Mouse (Mus musculus) left cerebral cortex, postnatal 36 days (tissue): ENCODE data around the gene Acox2. TPM values are rescaled to one million over a fixed set of nuclear protein-coding genes. Genes with fewer than 3 reads are reported as not detected.

ENCODE experiments used
- DNase-seq, 2 experiments: peaks; one replicate each; pipeline ENCODE4 v3.0.0; 2021 to 2022; ENCODE audit warnings: low spot score in 2 of 2, mixed read lengths in 1 of 2
- intact Hi-C: fragments of 180-260 bp; cut with DNase I; formaldehyde crosslinking; loops from one replicate; pipeline ENCODE4 v1.15.1; 2025
- total RNA-seq, 2 experiments: library from RNA; stranded (reverse); gene quantifications; 2 replicates each; pipeline ENCODE4 v1.2.3; 2021

Gene Acox2
- total RNA-seq, 2 experiments from 2014 or later = not detected

DNA sequence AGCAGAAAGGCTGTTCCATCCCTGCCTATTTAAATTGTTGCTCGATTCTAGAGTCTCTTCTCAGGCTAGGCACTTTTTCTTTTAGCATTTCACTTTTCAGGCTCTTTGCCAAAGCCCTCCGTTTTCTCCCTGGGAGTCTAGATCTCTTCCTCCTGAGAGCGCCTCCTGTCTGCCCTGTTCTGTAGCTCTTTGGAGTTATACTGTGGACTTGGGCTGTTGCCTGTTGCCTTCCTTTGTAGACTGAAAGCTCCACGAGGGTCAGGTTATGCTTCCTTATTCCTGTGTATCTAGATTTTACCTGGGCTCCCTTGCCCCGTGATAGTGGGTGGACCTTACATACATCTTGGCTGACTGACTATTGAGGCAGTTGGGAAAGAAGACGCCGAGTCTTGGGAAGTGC, 40.9 kb downstream of the Acox2 start:
- no peak for DNase-seq
- intact Hi-C loops = loop anchor here (5.0 kb wide), 1 partner anchor 136 kb away; the partner anchor contains the start of gene Rpp14

DNA sequence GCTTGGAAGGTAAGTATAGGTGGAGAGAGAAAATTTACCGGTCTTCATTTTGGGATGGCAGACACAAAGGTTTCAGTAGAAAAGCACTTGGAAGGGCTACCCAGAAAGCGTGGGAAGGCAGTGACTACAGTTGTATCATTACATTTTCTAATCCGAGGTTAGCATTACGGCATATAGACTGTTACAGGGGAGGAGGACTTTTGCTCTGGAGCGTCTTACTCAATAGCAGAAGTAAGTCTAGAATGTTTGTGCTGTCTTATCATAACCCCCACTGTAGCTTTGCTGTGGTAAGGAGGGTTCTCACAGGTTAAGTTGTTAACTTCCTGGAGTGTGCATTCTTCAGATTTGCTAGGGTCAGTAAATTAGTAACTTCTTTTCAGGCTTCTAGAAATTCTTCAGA, 43.1 kb downstream of the Acox2 start:
- no peak for DNase-seq
- intact Hi-C loops = loop anchor here (5.0 kb wide), 1 partner anchor 134 kb away; the partner anchor contains the start of gene Rpp14

DNA sequence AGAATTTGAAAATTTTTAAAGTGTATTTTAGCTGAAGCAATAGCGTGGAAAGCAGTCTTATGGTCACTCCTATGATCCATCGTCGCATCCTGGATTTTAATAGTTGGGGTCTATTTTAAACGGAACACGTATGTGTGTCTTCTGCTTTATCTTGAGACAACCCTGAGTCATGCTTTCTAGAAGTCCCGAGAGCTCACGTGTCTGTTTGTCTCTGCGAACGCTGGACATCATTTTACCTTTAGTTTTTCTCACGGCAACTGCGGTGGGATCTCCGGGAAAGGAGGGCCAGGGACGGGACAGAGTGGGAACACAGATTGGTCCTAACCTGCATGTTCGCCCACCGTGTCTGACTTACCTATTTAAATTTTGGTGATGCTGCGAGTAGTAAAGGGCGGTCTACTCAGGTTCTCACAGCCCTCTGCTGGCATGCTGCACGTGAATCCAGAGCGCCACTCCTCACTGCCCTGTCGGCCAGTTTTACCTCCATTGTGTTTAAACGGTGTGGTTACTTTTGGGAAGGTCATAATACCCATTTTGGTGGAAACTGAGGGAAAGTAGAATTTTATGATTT, 43.9 kb downstream of the Acox2 start:
- no peak for DNase-seq
- intact Hi-C loops = loop anchor here (5.0 kb wide), 1 partner anchor 133 kb away; the partner anchor contains the start of gene Rpp14

DNA sequence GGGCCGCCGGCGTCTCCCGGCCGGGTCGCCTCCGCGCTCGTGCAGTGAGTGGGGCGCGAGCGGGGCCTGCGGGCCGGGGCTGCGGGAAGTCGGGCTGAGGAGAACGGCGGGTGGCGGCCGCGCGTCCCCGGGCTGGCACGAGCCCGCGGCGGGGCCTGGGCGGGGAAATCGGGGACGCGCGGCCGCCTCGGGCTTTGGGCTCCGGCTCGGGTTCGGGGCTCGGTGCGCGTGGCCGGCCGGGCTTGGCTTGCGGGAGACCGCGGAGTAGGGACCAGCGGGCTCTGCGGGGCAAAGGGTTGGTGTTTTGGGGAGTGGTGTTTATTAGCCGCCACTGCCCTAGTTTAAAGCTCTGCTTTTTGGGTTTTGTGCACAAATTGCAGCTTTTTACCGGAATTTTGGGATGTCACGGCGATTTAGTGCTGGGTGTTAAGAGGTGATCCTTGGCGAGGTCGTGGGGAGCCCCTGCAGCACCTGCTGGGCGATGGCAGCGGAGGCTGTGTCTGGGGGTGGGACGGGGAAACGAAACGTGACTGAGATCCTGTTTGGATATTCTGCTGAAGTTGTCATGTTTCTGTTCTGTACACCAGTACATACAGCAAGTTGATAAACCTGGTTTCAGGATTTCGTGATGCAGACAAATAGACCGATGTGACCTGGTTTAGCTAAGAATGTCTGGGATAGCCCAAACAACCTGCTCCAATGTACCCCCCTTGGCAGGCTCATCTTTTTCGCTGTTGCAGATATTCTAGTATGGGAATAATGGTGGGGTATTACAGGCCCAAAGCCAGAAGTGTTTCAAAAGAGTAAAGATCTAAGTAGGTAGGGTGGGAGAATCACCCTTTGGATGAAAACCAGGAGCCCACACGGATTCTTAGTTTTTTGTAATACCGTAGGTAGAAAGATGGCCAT, 44.6 kb downstream of the Acox2 start:
- intact Hi-C loops = loop anchor here (5.0 kb wide), 1 partner anchor 132 kb away; the partner anchor contains the start of gene Rpp14
- DNase-seq = peak; percentile 77 to 78

DNA sequence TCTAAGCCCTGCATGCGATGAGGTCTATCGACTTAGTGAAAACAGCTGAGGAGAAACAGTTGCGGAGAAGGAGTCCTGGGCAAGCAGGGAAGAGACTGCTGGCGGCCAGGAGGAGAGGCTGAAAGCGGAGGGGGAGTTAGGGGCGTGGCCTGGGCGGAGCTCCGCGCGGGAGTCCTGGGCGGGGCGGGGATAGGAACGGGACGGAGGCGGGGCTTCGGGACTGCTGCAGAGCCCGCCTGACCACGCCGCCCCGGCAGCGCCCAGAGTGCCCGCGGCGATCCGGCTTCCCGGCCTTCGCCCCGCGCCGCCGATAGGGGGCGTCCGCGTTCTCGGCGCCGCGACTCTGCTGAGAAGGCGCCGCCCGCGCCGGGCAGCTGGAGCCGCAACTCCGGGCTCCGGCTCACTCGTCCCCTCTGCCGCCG, 45.3 kb downstream of the Acox2 start, which contains the start of gene Kctd6:
Gene Kctd6 (plus strand): TSS at position 338 of the 422 bp plus-strand sequence.
- DNase-seq = peak; percentile 97 to 98
- intact Hi-C loops = loop anchor here (1.0 kb wide), 1 partner anchor 41 kb away; the partner anchor contains the start of gene Pdhb

DNA sequence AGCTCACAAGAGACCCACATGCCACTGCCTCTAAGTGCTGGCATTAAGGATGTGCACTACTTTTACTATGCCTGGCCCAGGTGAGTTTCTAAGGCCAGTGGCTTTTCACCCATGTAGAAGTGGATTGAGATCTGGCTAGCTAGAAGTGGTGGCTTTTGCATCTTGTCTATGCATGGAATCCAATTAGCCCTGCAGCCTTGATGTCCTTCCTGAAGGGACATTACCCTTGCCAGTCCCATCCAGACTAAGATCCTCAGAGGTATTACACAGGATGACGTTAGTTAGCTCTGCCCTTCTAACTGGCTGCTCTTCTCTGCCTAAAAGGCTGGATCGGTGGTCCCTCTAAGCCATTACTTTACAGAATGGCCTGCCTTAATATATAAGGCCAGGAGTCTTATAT, 46.2 kb downstream of the Acox2 start:
- intact Hi-C loops = loop anchor here (1.0 kb wide), 1 partner anchor 40 kb away; the partner anchor contains the start of gene Pdhb
- no peak for DNase-seq

DNA sequence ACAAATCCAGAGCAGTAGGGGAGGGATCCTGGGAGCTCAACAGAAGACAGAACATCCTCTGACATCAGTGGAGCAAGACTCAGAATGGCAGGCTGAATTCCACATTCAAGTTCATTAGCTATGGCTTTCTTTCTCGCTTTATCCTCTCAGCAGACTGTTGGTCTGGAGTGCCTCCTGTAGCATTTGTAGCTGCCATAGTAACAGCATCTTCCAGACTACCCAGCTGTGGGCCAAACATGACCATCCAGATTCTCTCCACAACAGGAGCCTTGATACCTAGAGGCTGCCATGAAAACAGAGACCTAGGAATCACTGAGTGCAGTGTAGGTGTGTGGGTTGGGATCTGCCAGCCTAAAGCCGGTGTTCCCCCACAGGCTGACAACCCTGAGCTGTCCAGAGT, 49.3 kb downstream of the Acox2 start:
- no peak for DNase-seq
- intact Hi-C loops = loop anchor here (2.0 kb wide), 1 partner anchor 57 kb away; no protein-coding TSS in a partner anchor

DNA sequence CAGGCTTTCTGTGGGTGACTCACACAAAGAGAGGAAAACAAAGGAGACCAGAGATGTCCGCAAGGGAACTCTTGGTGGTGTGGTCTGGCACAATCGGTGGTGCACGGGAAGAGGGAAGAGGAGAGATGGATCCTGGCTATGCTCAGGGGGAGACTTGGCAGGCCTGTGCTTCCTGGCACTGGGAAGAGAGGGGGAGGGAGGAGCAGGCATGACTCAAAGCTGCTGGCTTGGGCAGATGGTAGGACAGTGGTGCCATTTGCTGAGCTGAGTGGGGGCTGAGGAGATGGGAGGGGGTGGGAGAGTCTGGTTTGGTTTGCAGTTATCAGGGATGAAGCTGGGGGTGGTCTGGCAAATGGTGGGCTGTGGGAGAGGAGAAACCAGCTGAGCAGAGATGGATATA, 50.3 kb downstream of the Acox2 start:
- intact Hi-C loops = loop anchor here (2.0 kb wide), 1 partner anchor 56 kb away; no protein-coding TSS in a partner anchor
- DNase-seq = peak; percentile 84 to 85

DNA sequence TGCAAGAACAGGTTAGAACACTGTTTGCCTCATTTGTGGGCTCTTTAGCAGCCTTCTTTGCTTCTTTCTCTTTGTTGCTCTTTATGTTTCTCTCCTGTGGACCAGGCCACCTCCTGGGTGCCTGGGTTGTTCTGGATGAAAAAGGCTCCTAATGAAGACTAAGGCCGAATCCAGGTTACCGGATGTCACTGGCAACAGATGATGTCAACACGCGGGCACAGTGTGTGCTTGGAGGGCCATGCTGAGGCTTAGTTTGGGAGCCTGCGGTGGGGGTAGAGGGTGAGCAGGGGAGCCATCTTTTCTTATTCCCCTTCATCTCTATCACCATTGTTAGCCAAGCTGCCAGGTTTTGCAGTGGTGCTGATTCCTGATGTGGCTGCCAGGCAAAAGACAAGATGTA, 51.6 kb downstream of the Acox2 start:
- DNase-seq = no peak

DNA sequence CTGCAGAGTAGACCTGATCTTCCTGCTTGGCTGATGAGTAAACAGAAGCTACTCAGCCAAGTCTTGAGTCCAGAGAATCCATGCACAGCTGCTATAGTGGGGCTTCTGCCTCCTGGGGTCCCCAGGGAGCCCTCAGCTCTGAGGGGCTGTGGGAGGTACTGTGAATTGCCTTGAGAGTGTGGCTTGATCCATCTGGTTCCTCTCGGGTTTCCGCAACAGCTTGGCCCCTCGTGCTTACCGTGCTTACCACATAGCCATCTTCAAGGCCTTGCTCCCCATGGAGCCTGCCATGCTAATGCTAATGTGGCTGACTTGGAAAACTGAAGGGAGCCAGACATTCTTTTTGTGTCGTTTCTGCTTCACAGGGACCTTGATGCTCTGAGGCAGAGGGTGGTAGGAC, 52.0 kb downstream of the Acox2 start:
- DNase-seq = no peak
- intact Hi-C loops = no loop called here

More for the DNA sequence above, 51.6 kb downstream of the Acox2 start:
- intact Hi-C loops = no loop called here

DNA sequence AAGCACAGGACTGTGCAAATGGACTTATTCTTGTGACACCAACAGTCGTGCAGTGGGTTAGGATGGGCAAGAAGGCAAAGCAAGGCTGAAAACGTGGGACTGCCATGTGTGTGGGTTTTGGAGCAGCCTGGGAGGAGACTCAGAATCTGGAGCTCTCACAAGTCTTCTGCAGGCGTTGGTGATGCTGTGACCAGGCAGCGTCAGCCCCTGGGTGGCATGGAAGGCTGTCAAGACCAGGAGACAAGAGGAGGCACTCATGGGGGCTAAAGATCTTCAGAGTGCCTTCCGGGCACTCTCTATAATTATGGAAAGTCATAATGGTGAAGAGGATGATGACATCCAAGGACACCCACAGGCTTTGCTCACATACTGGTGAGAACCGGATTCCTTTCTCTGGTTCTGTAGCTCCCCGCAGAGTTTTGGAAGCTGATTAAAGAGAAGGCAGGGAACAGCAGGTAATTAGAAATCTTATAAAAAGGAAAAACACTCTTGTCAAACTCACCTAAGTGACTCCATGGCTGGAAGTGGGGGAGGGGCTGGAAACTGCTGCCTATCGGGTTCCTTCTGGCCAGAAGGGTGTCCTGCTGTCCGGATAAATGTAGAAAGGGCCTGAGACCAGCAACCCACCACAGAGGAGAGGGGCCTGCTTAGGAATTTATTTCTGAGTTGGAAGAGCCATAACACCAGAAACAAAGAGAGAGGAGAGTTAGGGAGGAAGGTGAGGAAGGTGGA, 52.8 kb downstream of the Acox2 start:
- DNase-seq = peak in 1 of 2 experiments; percentile 56
- intact Hi-C loops = no loop called here

DNA sequence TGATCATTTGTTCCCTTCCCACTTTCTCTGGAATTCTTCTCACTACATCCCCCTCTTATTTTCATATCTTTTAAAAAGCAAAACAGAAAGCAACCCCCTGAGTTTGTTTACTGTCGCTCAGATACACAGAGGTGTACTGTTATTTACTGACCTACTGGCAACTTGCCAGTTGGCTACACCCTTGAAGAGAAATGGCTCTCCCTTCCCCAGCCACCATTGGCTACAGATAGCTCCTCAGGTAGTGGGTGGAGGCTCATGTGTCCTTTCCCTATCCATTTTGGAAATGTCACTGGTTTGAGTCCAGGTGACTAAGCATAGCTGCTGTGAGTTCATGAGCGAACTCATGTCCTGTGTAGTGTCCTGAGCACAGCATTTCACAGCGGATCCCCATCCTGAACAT, 57.4 kb downstream of the Acox2 start:
- intact Hi-C loops = no loop called here

DNA sequence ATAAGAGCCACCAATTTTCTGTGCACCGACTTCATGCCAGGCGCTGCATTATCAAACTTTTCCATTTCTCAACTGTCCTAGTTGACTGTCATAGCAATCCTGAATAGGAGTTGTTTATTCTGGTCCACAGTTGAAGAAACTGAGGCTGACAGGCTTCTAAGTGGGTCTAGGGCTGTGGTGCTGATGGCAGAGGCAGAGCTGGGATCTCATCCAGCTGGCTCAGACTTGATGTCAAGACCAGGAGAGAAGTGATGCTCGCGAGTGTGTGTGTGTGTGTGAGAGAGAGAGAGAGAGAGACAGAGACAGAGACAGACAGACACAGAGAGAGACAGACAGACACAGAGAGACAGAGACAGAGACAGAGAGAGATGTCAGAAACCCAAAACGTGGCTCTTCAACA, 58.4 kb downstream of the Acox2 start:
- intact Hi-C loops = no loop called here

More for the DNA sequence above, 57.4 kb downstream of the Acox2 start:
- DNase-seq = no peak

DNA sequence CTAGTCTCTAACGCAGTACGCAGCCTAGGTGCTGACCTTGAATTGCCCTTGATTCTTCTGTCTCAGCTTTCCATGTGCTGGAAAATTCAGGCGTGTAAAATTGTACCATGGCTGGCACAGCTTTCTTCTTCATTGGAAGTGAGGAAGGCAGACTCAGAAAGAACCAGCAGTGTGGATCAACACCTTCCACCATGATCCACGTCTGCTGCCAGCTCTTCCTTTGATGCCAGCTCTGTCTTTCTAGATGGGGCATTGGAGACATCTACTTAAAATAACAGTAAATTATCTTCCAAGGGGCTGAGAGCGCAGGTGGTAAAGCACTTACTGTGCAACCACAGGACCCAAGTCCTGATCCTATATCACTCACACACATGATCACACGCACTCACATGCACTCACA, 66.4 kb downstream of the Acox2 start:
- no peak for DNase-seq

More for the DNA sequence above, 58.4 kb downstream of the Acox2 start:
- DNase-seq = no peak

DNA sequence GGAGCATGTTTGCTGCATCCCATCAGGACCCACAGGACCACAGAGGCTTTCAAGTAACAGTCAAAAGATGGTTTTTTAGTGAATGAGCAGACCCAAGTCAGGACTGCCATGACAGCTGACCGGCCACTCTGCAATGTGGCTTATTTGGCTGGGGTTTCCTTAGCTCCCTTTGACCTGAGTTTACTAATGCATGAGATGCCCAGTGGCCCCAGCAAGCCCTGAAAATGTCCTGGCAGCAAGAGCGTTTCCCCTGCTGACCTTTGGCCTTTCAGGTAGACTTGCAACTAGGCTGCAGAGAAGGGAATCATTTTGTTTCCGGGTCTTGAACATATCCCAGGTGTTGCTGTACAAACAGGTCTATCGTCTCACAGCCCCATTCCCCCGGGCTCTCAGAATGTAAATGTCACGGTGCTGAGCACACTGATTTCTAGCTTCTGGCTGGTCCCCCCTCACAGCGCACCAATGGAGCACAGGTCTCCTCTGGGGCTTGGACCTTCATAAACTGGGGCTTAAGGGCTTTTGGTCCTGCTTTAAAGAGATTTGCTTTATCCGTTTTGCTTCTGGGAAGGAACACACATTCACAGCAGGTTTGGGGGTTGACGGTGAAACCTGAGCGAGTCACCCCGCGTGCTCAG, 67.7 kb downstream of the Acox2 start:
- intact Hi-C loops = no loop called here

More for the DNA sequence above, 66.4 kb downstream of the Acox2 start:
- intact Hi-C loops = no loop called here

DNA sequence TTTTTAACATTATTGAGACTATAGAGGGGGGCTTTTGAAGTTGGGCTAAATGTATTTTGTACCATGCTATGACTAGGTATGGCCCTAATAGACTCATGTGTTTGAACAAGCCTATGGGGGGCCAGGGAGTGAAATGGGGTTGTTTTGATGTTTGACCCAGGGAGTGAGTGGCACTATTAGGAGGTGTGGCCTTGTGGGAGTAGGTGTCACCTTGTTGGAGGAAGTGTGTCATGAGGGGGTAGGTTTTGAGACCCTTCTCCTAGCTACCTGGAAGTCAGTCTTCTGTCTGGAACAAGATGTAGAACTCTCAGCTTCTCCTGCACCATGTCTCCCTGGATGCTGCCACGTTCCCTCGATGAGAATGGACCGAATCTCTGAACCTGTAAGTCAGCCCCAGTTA, 68.6 kb downstream of the Acox2 start:
- intact Hi-C loops = no loop called here
- DNase-seq = no peak

More for the DNA sequence above, 67.7 kb downstream of the Acox2 start:
- DNase-seq = no peak

DNA sequence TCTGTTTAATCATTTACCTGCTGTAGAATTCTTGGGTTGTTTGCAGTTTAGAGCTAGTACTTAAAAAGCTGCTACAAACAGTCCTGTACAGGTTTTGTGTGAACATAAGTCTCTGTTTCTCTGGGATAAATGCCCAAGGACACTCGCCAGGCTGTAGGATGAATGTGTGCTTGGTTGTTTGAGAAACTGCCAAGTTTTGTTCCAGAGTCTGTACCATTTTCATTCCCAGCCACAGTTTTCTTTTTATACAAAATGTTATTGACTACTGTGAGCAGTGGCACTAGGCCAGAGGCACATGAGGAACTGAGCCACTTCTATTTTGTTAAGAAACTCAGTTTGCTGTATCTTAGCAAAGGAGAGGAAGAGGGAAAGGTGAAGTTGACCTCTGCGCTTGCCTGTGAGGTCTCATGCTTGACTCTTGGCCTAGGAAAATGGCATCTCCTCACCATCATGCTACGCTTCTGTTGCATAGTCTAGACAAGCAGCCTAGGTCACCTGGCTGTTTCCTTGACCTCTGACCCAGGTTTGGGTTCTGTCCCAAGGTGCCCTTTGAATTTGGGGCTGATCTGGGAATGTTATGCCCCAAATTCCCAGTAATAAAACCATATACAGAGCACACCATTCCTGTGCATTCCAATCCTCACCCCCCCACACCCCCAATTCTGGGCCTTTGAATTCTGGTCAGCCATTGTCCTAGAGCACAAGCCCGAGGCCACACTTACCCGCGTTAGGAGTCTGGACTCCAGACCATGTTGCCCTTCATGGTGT, 72.7 kb downstream of the Acox2 start:
- intact Hi-C loops = no loop called here
- peak; percentile 71 to 73 for DNase-seq

DNA sequence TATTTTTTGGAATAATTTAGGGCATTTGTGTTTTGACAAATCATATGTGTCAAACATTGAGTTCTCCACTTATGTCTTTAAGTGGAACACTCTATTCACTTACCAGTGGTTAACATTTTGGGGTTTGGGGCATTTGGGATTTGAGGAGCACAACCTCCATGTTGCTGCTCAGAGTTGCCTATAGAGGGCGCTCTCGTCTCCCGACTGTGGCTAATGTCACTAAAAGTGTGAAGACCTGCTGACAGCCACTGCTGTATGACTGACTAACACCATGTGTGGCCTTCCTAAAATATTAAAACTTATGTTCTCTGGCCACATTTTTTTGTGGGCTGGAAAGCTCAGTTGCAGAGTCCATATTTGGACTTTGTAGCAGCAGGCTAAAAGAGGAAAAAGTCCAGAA, 75.8 kb downstream of the Acox2 start:
- DNase-seq = no peak
- intact Hi-C loops = no loop called here
